Mouse (Mus musculus): ENCODE measurements at regions not wholly inside any gene's neighbourhood (a gene's known extent, or its start where the extent isn't known, plus 50 kb on each side); places are given as distances from the start of the nearest gene placed in this dataset.
A peak's percentile ranks its signal among the peaks of the same experiment; 100 is the strongest.

DNA sequence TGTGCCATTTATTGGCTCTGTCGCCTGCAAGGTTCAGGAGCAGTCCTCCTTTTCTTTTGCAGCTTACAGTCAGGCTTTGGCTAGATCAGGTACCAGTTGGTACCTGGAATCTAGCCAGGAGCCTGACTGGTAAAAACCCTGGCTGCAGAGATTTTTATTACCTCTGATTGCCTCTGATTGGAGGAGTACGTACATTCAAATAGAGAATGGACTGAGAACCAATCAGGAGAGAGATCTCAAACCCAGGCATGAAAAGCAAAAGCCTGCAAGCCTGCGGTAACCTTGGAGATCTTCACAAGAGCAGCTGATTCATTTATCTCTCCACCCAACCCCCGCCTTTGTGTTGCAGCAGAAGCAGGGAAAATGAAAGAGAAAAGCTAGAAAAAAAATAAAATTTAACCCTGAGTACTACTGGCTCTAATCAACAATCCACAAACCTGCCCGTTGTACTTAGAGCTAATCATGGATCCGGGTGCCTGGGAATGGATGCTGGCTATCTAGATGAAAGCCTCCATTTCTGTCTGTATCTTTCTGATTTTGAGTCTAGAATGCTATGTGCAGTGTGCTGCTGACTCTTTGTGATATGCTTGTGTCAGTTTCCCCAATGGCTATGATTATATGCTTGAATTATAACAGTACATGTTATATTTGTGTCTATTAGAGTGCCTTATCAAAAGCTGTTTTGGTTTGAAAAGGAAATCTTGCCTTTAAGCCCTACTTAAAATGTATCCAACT, 406.2 kb upstream of the Ndn start:
- DNase-seq (ENCODE audit: low spot score in 2 of 2), result peak; percentile 39 to 54

DNA sequence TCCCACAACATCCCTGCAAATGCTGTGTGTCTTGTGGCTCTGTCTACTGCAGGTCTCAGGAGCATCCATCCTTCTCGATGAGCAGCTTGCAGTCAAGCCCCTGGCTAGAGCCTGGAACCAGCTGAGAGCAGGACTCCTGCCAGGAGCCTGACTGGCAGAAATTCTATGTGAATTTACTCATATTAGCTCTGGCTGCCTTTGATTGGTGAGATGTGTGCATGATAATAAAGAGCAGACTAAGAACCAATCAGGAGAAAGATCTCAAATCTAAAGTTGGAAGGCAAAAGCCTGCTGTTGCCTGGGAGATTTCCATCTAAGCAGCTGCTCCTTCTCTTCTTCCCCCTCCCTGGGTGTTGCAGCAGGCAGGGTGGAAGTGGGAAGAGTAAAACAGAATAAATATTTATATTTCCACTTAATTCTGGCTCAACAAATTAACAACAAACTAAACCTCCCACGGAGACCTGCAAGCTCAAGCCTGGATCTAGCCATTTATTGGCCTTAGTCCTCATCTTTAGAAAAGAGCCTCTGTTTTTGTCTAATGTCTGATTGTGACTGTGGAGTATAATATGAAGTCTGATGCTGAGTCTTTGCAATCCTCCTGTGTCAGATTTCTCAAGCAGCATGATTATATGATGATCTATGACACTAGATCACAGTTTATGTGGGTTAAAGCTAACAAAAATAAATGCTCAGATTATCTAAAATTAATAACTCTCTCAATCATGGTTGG, 364.0 kb upstream of the Ndn start:
- peak; percentile 52 to 65 for DNase-seq (ENCODE audit: low spot score in 2 of 2)

DNA sequence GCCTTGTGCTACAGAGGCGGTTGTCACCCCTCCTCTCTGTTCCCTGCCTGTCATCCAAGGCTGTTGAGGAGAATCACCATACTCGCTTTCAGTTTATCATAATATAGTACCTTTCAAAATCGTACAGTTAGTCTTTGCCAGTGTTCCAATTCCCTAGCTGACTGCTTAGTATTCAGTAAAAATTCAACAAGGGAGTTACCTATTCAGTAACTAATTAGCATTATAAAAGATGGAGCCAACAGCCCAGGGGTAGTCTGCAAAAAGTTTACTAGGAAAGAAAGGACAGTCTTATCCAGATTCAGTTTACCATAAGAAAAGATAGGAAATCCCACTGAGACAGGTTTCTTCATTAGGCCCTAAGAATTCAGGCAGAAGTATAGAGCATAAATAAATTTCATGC, 319.7 kb upstream of the Ndn start:
- no peak for DNase-seq (ENCODE audit: low spot score in 2 of 2)

DNA sequence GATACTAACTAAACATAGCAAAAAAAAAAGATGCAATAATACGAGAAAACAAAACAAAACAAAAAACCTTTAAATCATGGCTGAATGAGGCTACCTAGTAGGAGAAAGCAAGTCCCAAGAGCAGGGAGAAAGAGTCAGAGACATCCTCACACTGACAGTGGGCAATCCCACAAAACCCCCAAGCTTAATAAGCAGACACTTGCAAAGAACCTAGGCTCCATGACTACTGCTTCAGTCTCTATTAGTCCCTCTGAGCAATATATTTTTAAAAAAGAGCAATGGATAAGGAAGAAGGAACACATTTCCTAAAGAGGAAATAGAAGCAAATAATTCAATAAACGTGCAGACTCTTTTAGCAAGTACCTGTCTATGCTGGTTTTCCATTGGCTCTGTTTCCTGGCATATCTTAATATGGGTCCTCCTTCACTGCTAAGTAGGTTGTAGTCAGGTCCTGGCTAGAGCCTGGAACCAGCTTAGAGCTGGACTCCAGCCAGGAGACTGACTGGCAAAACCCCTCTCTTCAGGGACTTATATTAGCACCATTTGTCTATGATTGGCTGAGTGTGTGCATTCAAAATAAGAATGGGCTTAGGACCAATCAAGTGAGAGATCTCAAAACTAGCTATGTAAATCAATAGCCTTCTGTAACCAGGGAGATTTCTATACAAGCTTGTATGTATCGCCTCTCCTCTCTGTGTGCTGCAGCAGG, 300.5 kb upstream of the Ndn start:
- DNase-seq (ENCODE audit: low spot score in 2 of 2), result peak; percentile 8 to 30

DNA sequence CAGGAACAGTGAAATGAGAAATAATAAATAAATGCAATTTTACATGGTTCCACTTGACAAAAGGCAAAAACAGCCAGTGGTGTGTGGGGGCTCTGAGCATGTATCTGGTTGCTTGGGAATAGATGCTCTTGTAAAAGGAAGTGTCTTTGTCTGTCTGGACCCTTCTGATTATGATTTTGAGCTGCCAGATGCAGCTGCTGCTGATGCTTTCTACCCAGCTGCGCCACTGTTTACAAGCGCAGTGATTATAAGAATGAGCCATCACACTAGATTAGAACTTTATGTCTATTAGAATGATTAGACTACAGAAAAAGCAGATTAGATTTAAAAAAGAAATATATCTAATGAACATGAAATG, 299.9 kb upstream of the Ndn start:
- peak in 1 of 2 experiments; percentile 10 for DNase-seq (ENCODE audit: low spot score in 2 of 2)

DNA sequence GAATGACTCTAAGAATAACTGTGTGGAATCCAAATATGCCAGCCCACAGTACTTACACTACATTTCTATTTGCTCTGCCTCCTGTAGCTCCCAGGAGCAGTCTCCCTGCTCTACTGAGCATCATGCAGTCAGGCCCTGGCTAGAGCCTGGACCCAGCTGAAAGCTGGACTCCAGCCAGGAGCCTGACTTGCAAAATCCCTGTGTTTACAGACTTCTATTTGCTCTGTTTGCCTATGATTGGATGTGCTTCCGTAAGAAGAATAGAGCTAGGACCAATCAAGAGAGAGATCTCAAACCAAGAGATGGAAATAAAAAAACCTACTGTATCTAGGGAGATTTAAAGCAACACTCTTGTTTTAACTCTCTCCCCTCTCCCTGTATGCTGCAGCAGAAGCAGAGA, 267.8 kb upstream of the Ndn start:
- peak; percentile 4 to 16 for DNase-seq (ENCODE audit: low spot score in 2 of 2)

DNA sequence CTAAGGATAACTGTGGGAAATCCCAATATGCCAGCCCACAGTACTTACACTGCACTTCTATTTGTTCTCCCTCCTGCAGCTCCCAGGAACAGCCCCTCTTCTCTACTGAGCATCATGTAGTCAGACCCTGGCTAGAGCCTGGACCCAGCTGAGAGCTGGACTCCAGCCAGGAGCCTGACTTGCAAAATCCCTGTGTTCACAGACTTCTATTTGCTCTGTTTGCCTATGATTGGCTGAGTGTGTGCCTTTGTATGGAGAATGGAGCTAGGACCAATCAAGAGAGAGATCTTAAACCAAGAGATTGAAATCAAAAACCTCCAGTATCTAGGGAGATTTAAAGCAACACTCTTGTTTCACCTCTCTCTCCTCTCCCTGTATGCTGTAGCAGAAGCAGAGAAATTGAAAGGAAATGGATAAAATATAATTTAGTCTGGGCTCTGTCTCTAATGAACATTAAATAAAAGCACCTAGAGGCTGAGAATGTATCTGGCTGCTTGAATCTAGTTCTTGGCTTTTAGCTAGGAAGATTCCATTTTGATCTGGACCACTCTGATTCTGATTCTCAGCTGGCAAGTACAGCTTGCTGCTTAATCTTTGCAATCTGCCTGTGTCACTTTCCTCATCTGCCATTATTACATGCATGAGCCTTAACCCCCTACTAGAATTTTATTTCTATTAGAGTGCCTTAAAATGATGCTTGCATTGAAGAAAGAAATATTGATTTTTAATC, 261.1 kb upstream of the Ndn start:
- DNase-seq (ENCODE audit: low spot score in 2 of 2), result peak; percentile 10 to 29

Small RNA genes in the stretch of these regions (microRNA-seq; reads per million reads assigned to microRNA genes)
- gene Gm24923 (0.20 to 0.89 reads per million in 2 experiments), gene Mir344-2 (0 reads per million in 2 experiments), gene Mir344f (4.2 to 4.9 reads per million in 2 experiments), gene Mir344g (13.7 to 17.6 reads per million in 2 experiments), gene Mir344i (0 reads per million in 2 experiments)

Data from layer of hippocampus, postnatal 10 days (tissue).